Comparison of ENCODE assay signal across 19 mouse cellular contexts in genomic region chr3:9557778-9558560, GRCm38 (mm10).
"Had no signal": no experiment of that assay in that cellular context is flagged by ENCODE, and none has a peak within 500 bp of the region (broad histone marks: within the 10 kb centered on the region; RNA-seq: fewer than 3 reads in every experiment).

No protein-coding gene starts in this region.

- H3K36me3 ChIP-seq: kidney, embryonic 15.5 days; liver, embryonic 13.5 days; midbrain, embryonic 12.5 days; midbrain, embryonic 15.5 days; neural tube, embryonic 12.5 days had no signal

- H3K4me3 ChIP-seq: kidney, embryonic 15.5 days; layer of hippocampus, adult 2 months; liver, embryonic 13.5 days; midbrain, embryonic 12.5 days; midbrain, embryonic 15.5 days; neural tube, embryonic 12.5 days; neural tube, embryonic 15.5 days had no signal

- H3K27me3 ChIP-seq: kidney, embryonic 15.5 days; liver, embryonic 13.5 days; midbrain, embryonic 12.5 days; midbrain, embryonic 15.5 days; neural tube, embryonic 12.5 days; neural tube, embryonic 15.5 days had no signal

- H3K27ac ChIP-seq: kidney, embryonic 15.5 days; layer of hippocampus, adult 2 months; liver, embryonic 13.5 days; macrophage; midbrain, embryonic 12.5 days; midbrain, embryonic 15.5 days; neural tube, embryonic 12.5 days; neural tube, embryonic 15.5 days; stomach, postnatal 0 days had no signal

- ATAC-seq: midbrain, embryonic 15.5 days had no signal

- H3K9me3 ChIP-seq: kidney, embryonic 15.5 days; liver, embryonic 13.5 days; midbrain, embryonic 12.5 days; midbrain, embryonic 15.5 days; neural tube, embryonic 12.5 days; neural tube, embryonic 15.5 days had no signal

- H3K4me1 ChIP-seq: neural tube, embryonic 12.5 days had no signal

- DNase-seq: kidney, postnatal 10 days; layer of hippocampus, adult 9-11 months; liver, embryonic 13.5 days; lung, adult 2 months; lung, postnatal 14 days; right cerebral cortex, adult 18-20 months; right cerebral cortex, postnatal 14 days; right cerebral cortex, postnatal 4 days; thymus, adult 2 months; thymus, postnatal 14 days; thymus, postnatal 4 days had no signal

- H3K4me2 ChIP-seq: kidney, embryonic 15.5 days; liver, embryonic 13.5 days; midbrain, embryonic 12.5 days; midbrain, embryonic 15.5 days; neural tube, embryonic 12.5 days; neural tube, embryonic 15.5 days had no signal

- H3K9ac ChIP-seq: kidney, embryonic 15.5 days; liver, embryonic 13.5 days; midbrain, embryonic 12.5 days; midbrain, embryonic 15.5 days; neural tube, embryonic 12.5 days; neural tube, embryonic 15.5 days had no signal
